Mouse (Mus musculus) heart, postnatal 25 days (tissue): ENCODE data around the gene Secisbp2l. TPM values are rescaled to one million over a fixed set of nuclear protein-coding genes. Genes with fewer than 3 reads are reported as not detected.

Experiments used
- DNase-seq: peaks from one replicate; pipeline ENCODE4 v3.0.0; 2022; ENCODE audit warnings: low spot score
- intact Hi-C: fragments of 180-260 bp; cut with DNase I; formaldehyde crosslinking; loops from one replicate; pipeline ENCODE4 v1.15.1; 2025
- total RNA-seq, 2 experiments: library from RNA; stranded (reverse); gene quantifications; 2 replicates each; pipeline ENCODE4 v1.2.3; 2021

The Secisbp2l gene
- 10 to 100 TPM; 26.3 to 28.6 TPM for total RNA-seq

GRCm38 (mm10) chr2:125782719-125783109 lies at the start of gene Secisbp2l:
TSS of gene Secisbp2l (minus strand) at chr2:125782870.
- intact Hi-C loops = loop anchor here (5.0 kb wide), 1 partner anchor 75 kb away; the partner anchor contains the start of genes Cops2 and Galk2
- peak; percentile 91 for DNase-seq

DNA sequence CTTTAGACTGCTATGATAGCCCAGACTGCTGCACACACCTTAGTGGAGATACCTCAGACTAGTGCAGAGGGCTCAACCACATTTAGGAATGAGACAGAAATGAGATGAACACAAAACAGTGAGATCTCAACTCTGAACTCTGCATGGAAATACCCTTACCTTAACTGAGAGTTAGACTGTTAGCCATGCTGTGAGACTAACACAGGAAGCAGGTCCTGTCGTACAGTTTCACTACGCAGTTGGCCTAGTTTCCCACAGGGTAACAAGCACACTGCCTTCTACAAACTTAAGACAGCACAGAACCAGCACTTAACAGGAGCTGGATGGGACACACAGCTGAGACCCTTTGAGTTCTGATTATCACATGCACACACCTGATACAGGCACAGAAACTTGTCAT lies 47.3 kb upstream of the Secisbp2l start:
- no peak for DNase-seq
- intact Hi-C loops = no loop called here

GRCm38 (mm10) chr2:125827898-125828297 lies 45.2 kb upstream of the Secisbp2l start:
- DNase-seq = no peak
- intact Hi-C loops = no loop called here

GRCm38 (mm10) chr2:125826201-125826600 lies 43.5 kb upstream of the Secisbp2l start:
- intact Hi-C loops = no loop called here

GRCm38 (mm10) chr2:125820397-125820796 lies 37.7 kb upstream of the Secisbp2l start:
- DNase-seq = no peak
- intact Hi-C loops = no loop called here

More at GRCm38 (mm10) chr2:125826201-125826600, 43.5 kb upstream of the Secisbp2l start:
- DNase-seq = no peak

DNA sequence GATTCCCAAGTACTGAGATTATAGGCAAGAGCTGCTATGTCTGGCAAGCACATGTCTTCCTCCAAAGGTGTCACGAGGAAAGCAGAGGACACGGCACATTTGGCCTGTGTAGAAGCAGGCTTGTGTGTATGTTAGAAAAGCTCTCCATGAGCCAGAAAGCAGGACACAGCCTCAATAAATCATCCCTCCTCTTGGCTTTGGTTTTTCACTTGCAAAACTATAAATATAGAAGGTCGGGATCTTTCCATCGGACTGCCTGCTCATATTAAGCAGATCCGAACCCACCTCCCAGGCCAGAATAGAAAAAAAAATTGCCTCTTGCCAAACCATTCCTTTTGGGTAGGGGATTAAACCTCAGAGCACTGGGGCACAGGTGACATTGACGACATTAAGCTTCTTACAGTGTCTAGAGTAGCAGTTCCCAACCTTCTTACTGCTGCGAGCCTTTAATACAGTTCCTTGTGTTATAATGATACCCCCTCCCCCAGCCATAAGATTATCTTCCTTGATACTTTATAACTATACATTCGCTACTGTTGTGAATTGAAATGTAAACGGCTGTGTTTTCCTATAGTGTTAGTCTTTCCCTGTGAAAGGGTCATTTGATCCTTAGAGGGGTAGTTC lies 31.4 kb upstream of the Secisbp2l start:
- intact Hi-C loops = no loop called here
- no peak for DNase-seq

DNA sequence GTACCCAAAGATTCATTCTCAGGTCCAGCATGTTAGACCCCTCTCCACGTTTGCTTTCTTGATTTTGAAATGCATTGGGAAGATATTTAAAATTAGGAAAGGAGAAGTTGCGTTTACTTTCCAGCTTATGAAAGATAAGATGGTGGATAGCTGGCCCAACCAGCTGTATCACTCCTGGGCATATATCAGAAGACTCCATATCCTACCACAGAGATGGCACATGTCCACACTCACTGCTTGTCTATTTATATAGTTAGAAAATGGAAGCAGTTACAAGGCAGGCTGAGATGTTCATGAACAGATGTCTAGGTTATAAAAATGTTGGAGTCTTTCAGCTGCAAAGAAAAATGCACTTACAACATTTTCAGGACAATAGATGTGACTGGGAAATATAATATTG lies 28.7 kb upstream of the Secisbp2l start:
- intact Hi-C loops = no loop called here
- no peak for DNase-seq

DNA sequence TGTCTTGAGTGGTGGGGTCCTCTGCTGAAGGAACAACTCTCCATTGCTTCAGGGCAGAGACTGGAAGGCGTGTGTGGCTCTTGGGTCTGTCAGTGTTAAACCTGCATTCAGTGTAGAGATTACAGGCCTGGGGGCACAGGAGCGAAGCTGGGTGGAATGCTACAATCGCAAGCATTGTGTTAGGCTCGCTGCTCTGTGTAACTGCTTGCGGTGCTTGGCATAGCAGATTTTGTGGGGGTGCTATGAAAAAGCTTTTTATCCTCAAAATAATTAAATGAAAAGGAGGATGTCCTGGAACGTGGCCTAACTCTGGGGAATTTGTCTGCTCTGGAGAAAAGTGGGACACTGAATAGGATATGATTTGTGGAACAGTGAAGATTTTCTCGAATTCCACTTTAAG lies 26.9 kb upstream of the Secisbp2l start:
- DNase-seq = no peak
- intact Hi-C loops = no loop called here

- intact Hi-C loops = no loop called here
These were observed 23.2 kb upstream of the Secisbp2l start for GRCm38 (mm10) chr2:125805826-125806225.

DNA sequence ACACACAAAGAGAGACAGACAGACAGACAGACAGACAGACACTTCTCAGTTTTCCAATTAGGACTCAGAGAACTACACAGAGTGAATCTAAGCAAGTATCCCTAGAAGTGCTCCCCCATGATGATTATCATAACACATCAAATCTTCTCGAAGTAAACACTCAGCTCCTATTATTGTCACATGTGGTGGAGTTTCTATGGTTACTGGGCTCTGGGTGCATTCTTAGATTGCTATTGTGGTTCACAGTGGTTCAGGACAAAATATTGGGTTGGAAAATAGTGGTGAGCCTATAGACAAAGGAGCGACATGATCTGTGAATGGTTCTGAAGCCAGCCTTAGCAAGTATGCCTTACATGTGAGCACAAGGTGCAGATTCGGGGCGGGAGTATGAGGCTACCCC lies 19.3 kb upstream of the Secisbp2l start:
- no peak for DNase-seq
- intact Hi-C loops = no loop called here

More at GRCm38 (mm10) chr2:125805826-125806225, 23.2 kb upstream of the Secisbp2l start:
- DNase-seq = no peak

- DNase-seq = no peak
- intact Hi-C loops = no loop called here
These were observed 18.4 kb upstream of the Secisbp2l start for GRCm38 (mm10) chr2:125801038-125801437.

DNA sequence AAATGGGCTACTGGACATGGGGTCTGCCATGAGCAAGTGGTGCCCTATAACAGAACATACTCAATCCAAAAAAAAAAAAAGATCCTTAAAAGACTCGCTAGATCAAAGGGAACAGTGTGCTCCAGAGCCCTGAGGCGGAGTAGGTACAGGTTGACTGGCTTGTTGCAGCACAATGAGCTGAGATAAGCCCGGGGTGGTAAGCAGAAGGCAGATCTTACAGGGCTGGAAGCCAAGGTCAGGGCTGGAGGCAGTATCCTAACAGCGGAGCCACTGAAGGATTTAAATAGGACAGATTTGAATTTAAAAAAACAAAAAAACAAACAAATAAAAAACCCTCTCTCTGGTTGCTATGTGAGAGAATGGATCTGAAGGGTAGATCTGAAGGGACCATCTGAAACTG lies 17.8 kb upstream of the Secisbp2l start:
- no peak for DNase-seq
- intact Hi-C loops = no loop called here

- intact Hi-C loops = no loop called here
- DNase-seq = no peak
These were observed 15.2 kb upstream of the Secisbp2l start for GRCm38 (mm10) chr2:125797872-125798271.

GRCm38 (mm10) chr2:125795118-125795517 lies 12.4 kb upstream of the Secisbp2l start:
- intact Hi-C loops = no loop called here
- DNase-seq = no peak

DNA sequence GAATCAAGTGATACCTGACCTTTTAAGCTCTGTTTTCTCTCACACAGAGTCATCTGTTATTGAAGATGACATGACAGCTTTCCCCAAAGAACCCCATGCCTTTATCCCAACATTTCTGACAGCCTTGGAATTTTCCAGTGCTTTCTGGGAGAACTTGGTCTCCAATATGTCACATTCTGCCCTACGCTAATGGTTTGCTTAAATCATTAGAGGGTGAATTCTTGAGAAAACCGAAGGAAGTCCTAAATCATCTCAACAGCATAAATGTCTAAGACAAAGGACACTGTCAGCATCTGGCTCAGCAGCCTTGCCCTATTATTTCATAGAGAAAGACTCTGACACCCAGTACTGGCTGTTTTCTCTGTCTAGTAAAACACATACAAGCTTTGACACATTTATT lies 11.5 kb upstream of the Secisbp2l start:
- DNase-seq = no peak
- intact Hi-C loops = no loop called here

- intact Hi-C loops = no loop called here
- DNase-seq = no peak
These were observed 10.2 kb upstream of the Secisbp2l start for GRCm38 (mm10) chr2:125792879-125793261.

- intact Hi-C loops = no loop called here
- no peak for DNase-seq
These were observed 9.6 kb upstream of the Secisbp2l start for GRCm38 (mm10) chr2:125792144-125792878.

- intact Hi-C loops = no loop called here
- DNase-seq = no peak
These were observed 8.8 kb upstream of the Secisbp2l start for GRCm38 (mm10) chr2:125791485-125791885.

DNA sequence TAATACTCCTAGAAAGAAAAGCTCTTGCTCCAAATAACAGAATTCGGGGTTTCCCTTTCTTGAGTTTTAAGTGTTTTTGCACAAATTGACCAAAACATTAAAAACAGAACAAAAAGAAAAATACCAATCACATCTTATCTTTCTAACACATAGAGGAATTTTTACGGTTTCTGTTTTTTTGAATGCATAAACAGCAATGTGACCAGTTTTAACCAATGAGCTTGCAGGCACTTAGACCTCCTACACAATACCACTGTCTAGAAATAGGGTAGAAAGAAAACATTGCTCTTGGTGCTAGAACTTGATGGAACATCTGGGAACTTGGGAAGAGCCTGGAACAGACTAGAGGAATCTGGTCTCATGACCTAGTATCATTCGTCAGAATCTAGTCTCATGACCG lies 7.6 kb upstream of the Secisbp2l start:
- intact Hi-C loops = no loop called here
- DNase-seq = no peak

DNA sequence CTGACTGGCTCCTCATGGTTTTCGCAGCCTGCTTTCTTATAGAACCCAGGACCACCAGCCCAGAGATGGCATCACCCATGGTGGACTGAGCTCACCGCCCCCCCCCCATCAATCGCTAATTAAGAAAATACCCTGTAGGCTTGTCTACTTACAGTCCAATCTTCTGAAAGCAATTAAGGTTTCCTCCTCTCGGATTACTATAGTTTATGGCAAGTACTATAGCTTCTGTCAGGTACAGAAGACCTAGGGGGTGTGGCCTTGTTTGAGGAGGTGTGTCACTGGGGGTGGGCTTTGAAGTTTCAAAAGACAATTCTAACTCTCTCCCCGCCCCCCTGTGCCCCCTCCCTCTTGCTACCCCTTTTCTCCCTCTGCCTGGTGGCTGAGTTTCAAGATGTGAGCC lies 6.6 kb upstream of the Secisbp2l start:
- no peak for DNase-seq
- intact Hi-C loops = no loop called here

DNA sequence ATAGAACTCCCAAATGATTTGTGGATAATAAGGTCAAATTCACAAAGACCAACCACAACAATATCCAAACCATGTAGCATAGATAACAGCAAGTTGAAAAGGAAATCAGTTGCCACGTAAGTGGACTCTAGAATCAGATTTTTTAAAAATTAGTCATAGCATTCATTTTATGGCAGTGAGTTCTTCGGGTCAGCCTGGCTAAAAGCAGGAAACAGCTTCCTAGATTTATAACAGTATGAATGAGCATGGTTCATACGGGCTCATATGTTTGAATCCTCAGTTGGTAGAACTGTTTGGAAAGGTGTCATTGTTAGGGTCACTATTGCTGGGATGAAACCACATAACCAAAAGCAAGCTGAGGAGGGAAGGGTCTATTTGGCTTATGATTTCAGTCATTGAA lies 6.1 kb upstream of the Secisbp2l start:
- DNase-seq = no peak
- intact Hi-C loops = no loop called here

DNA sequence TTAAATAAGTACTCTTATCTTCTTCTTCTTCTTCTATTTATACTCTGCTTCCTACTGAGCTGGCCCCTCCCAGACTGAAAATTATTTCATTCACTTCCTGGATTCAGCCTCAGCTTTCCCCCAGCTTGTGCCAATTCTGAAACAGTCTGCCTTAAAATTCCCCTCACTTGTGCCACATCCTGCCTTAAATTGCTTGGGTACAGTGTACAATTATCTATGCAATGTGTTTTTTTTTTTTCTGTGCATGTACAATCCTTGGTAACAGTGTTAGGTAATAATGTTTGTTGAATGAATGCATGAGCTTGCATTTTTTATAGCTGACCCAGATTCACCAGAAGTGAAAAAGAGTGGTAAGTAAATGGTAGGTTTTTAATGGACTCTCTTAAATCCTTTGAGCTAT lies 5.7 kb upstream of the Secisbp2l start:
- intact Hi-C loops = no loop called here

More for the DNA sequence above, 5.7 kb upstream of the Secisbp2l start:
- no peak for DNase-seq
